Mouse (Mus musculus): ENCODE results near the gene Cfap100.

The Cfap100 gene

GRCm38 (mm10) chr6:90390629-90391028, 38.0 kb downstream of the Cfap100 start:
- in situ Hi-C loops (cut with MboI, MseI) = loop anchor here in 1 of 2 experiments (25.0 kb wide), 1 partner anchor 1822 kb away; the partner anchor contains the start of gene Rbsn

- in situ Hi-C loops (cut with MboI, MseI) = loop anchor here in 1 of 2 experiments (25.0 kb wide), 1 partner anchor 1831 kb away; the partner anchor contains the start of gene Rbsn
These were observed 47.1 kb downstream of the Cfap100 start for GRCm38 (mm10) chr6:90381465-90381864.

- in situ Hi-C loops (cut with MboI, MseI) = loop anchor here in 1 of 2 experiments (25.0 kb wide), 1 partner anchor 1835 kb away; the partner anchor contains the start of gene Rbsn
These were observed 50.9 kb downstream of the Cfap100 start for GRCm38 (mm10) chr6:90377708-90378107.

- in situ Hi-C loops (cut with MboI, MseI) = loop anchor here (25.0 kb wide), 3 partner anchors 1462 to 1838 kb away; partner anchors contain the start of genes Mrps25 (in 1 of the 2), Rbsn (in 1 of the 2) and Tpra1 (in 1 of the 2)
These were observed 54.0 kb downstream of the Cfap100 start for GRCm38 (mm10) chr6:90374647-90375046.

GRCm38 (mm10) chr6:90369725-90370553, 58.7 kb downstream of the Cfap100 start:
- in situ Hi-C loops (cut with MboI, MseI) = loop anchor here in 1 of 2 experiments (25.0 kb wide), 2 partner anchors 1458 to 1817 kb away; partner anchors contain the start of genes Mrps25 and Tpra1

GRCm38 (mm10) chr6:90368976-90369724, 59.4 kb downstream of the Cfap100 start, which contains the start of gene Zxdc:
TSS of gene Zxdc (plus strand) at chr6:90369492.
- in situ Hi-C loops (cut with MboI, MseI) = loop anchor here in 1 of 2 experiments (25.0 kb wide), 2 partner anchors 1457 to 1818 kb away; partner anchors contain the start of genes Mrps25 and Tpra1

- in situ Hi-C loops (cut with MboI, MseI) = loop anchor here in 1 of 2 experiments (25.0 kb wide), 2 partner anchors 1451 to 1824 kb away; partner anchors contain the start of genes Mrps25 and Tpra1
These were observed 65.3 kb downstream of the Cfap100 start for GRCm38 (mm10) chr6:90363301-90363700.

- in situ Hi-C loops (cut with MboI, MseI) = loop anchor here in 1 of 2 experiments (25.0 kb wide), 2 partner anchors 1449 to 1826 kb away; partner anchors contain the start of genes Mrps25 and Tpra1
These were observed 67.5 kb downstream of the Cfap100 start for GRCm38 (mm10) chr6:90360922-90361614.

- in situ Hi-C loops (cut with MboI, MseI) = loop anchor here in 1 of 2 experiments (25.0 kb wide), 2 partner anchors 1448 to 1827 kb away; partner anchors contain the start of genes Mrps25 and Tpra1
These were observed 68.4 kb downstream of the Cfap100 start for GRCm38 (mm10) chr6:90360024-90360781.

- in situ Hi-C loops (cut with MboI, MseI) = loop anchor here in 1 of 2 experiments (25.0 kb wide), 2 partner anchors 1447 to 1828 kb away; partner anchors contain the start of genes Mrps25 and Tpra1
These were observed 69.2 kb downstream of the Cfap100 start for GRCm38 (mm10) chr6:90359445-90359844.

- in situ Hi-C loops (cut with MboI, MseI) = loop anchor here in 1 of 2 experiments (25.0 kb wide), 2 partner anchors 1446 to 1829 kb away; partner anchors contain the start of genes Mrps25 and Tpra1
These were observed 70.5 kb downstream of the Cfap100 start for GRCm38 (mm10) chr6:90358142-90358541.

Measured in T-helper 17 cell (primary cell).